Mouse (Mus musculus) lung, postnatal 0 days (tissue): ENCODE results near the gene Ghrh.

ENCODE experiments used
- CTCF ChIP-seq: IDR thresholded peaks from 2 replicates; pipeline ENCODE4 v1.5.1; 2016; ENCODE audit warnings: antibody characterized with exemption, mild to moderate bottlenecking
- EP300 ChIP-seq: IDR thresholded peaks from 2 replicates; pipeline ENCODE4 v1.6.1; 2016; ENCODE audit warnings: antibody characterized with exemption, mild to moderate bottlenecking, control low read depth

DNA sequence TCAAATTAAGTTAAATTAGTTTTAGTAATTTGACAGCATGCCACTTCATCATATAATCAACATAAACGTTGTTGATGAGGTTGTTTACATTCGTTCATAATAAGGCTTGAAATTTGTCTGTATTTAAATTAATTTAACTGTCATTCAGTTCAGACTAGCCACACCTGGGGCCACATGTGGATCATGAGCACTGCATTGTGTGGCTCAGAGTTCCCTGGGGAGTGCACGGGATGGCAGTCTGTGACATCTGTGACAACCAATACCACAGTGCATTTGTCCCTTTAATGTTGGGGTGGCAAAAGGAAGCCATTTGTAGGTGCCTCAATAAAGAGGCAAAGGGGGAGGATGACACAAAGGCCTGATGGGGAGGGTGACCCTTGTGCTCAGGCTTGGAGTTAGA lies 29.7 kb upstream of the Ghrh start:
- TF ChIP-seq EP300 (no peak), CTCF (no peak)
